Mouse (Mus musculus): ENCODE measurements around the gene Hcrt. TPM values are rescaled to one million over a fixed set of nuclear protein-coding genes. Genes with fewer than 3 reads are reported as not detected.

Hcrt gene
- polyA plus RNA-seq, 1 experiment from 2014 or later = not detected

DNA sequence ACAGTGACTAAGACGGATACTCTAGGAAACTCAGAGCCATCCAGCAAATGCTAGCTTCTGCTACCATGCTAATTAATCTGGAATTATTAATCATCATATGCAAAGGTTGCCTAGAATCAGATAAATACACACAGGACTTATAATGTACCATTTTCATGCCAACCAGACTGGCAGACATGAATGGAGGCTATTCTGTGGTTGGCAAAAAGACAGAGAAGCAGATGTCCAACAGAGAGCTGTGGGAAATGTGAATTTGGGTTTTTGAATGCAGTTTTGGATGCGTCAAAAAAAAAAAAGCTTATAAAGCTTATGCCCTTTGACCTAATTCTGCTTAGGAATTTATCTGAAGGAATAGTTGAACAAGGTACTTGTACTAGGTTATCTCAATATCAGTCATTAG, 23.0 kb upstream of the Hcrt start:
- WGBS = 93% methylated on average over 2 of the region's 2 CpGs
- ATAC-seq (replicated peaks; ENCODE audit: low FRiP score) = no peak
- H3K27me3 ChIP-seq = no peaks in the 10 kb centered on the region
- no peak overlapping the region for H3K9ac ChIP-seq
- no peak overlapping the region for H3K27ac ChIP-seq
- H3K4me2 ChIP-seq = no peak overlapping the region
- peaks cover 7% of the 10 kb centered on the region for H3K4me1 ChIP-seq
- H3K4me3 ChIP-seq (replicated peaks) = no peak overlapping the region
- peaks cover 80% of the 10 kb centered on the region for H3K36me3 ChIP-seq
- H3K9me3 ChIP-seq (replicated peaks) = no peaks in the 10 kb centered on the region

- peaks cover 65% of the 10 kb centered on the region for H3K36me3 ChIP-seq
- H3K4me3 ChIP-seq (replicated peaks) = no peak overlapping the region
- no peak overlapping the region for H3K9ac ChIP-seq
- H3K27me3 ChIP-seq = no peaks in the 10 kb centered on the region
- no peak overlapping the region for H3K27ac ChIP-seq
- H3K4me2 ChIP-seq = no peak overlapping the region
- peaks cover 7% of the 10 kb centered on the region for H3K4me1 ChIP-seq
- 89% methylated on average over 8 of the region's 8 CpGs for WGBS
- no peak for ATAC-seq (replicated peaks; ENCODE audit: low FRiP score)
- H3K9me3 ChIP-seq (replicated peaks) = no peaks in the 10 kb centered on the region
Observed at GRCm38 (mm10) chr11:100784286-100784685, 21.6 kb upstream of the Hcrt start.

DNA sequence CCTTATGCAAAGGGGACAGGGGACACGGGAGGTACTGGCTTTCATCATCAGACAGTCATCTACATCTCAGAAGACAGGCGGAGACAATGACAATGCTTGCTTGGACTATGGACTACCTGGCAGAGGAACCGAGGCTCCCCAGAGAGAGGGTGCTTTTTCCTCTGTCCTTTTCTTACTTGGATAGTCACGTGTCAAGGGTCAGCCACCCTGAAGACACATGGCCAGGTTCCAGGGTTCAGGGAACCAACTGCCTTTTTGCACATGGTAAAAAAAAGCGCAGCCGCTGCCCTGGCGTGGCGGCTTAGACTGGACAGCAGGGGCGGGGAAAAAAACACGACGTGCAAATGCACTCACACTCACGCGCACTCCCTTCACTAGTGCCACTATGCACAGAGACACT, 19.8 kb upstream of the Hcrt start:
- H3K4me1 ChIP-seq = peaks cover 7% of the 10 kb centered on the region
- peaks cover 48% of the 10 kb centered on the region for H3K36me3 ChIP-seq
- H3K9ac ChIP-seq = no peak overlapping the region
- no peaks in the 10 kb centered on the region for H3K9me3 ChIP-seq (replicated peaks)
- no peak overlapping the region for H3K27ac ChIP-seq
- no peak for ATAC-seq (replicated peaks; ENCODE audit: low FRiP score)
- H3K27me3 ChIP-seq = no peaks in the 10 kb centered on the region
- H3K4me2 ChIP-seq = no peak overlapping the region
- WGBS = 88% methylated on average over 13 of the region's 13 CpGs
- no peak overlapping the region for H3K4me3 ChIP-seq (replicated peaks)

GRCm38 (mm10) chr11:100781763-100782475, 19.2 kb upstream of the Hcrt start:
- Histone ChIP-seq H3K9ac (no peak overlapping the region), H3K9me3 (replicated peaks) (no peaks in the 10 kb centered on the region), H3K4me3 (replicated peaks) (no peak overlapping the region), H3K36me3 (peaks cover 45% of the 10 kb centered on the region), H3K4me2 (no peak overlapping the region), H3K27me3 (no peaks in the 10 kb centered on the region), H3K27ac (no peak overlapping the region), H3K4me1 (peaks cover 7% of the 10 kb centered on the region)
- no peak for ATAC-seq (replicated peaks; ENCODE audit: low FRiP score)
- 89% methylated on average over 15 of the region's 15 CpGs for WGBS

DNA sequence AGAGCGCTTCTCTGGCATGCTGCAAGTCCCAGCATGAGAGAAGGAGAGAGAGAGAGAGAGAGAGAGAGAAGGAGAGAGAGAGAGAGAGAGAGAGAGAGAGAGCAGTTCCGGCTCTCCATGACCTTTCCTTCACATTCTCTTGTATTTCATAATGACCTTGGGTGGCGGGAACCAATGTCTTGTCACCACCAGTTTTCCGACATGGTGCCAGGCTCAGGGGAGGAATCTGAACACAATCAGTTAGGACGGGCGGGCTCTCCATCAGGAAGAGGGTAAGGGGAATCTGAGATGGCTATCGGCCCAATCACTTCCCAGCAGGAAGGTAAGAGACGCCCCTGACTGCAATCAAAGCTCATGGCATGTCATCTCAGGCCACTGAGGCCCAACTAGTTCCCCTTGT, 17.5 kb upstream of the Hcrt start:
- no peaks in the 10 kb centered on the region for H3K27me3 ChIP-seq
- no peak overlapping the region for H3K27ac ChIP-seq
- no peak for ATAC-seq (replicated peaks; ENCODE audit: low FRiP score)
- H3K4me3 ChIP-seq (replicated peaks) = no peak overlapping the region
- H3K9me3 ChIP-seq (replicated peaks) = no peaks in the 10 kb centered on the region
- H3K4me2 ChIP-seq = no peak overlapping the region
- no peak overlapping the region for H3K9ac ChIP-seq
- no peaks in the 10 kb centered on the region for H3K4me1 ChIP-seq
- H3K36me3 ChIP-seq = peaks cover 33% of the 10 kb centered on the region
- WGBS = 76% methylated on average over 8 of the region's 8 CpGs

GRCm38 (mm10) chr11:100778069-100778468, 15.3 kb upstream of the Hcrt start:
- no peak overlapping the region for H3K9ac ChIP-seq
- H3K27ac ChIP-seq = no peak overlapping the region
- H3K9me3 ChIP-seq (replicated peaks) = no peaks in the 10 kb centered on the region
- ATAC-seq (replicated peaks; ENCODE audit: low FRiP score) = no peak
- no peaks in the 10 kb centered on the region for H3K27me3 ChIP-seq
- H3K4me2 ChIP-seq = no peak overlapping the region
- 76% methylated on average over 3 of the region's 3 CpGs for WGBS
- H3K4me3 ChIP-seq (replicated peaks) = no peak overlapping the region
- peaks cover 19% of the 10 kb centered on the region for H3K36me3 ChIP-seq
- no peaks in the 10 kb centered on the region for H3K4me1 ChIP-seq

GRCm38 (mm10) chr11:100775921-100776320, 13.2 kb upstream of the Hcrt start:
- H3K4me3 ChIP-seq (replicated peaks) = no peak overlapping the region
- no peak for ATAC-seq (replicated peaks; ENCODE audit: low FRiP score)
- no peaks in the 10 kb centered on the region; the same call in 1 of the 2 replicates for H3K36me3 ChIP-seq
- H3K9ac ChIP-seq = no peak overlapping the region
- no peaks in the 10 kb centered on the region for H3K4me1 ChIP-seq
- H3K4me2 ChIP-seq = no peak overlapping the region
- H3K27me3 ChIP-seq = no peaks in the 10 kb centered on the region
- H3K27ac ChIP-seq = no peak overlapping the region
- WGBS = 84% methylated on average over 10 of the region's 10 CpGs
- H3K9me3 ChIP-seq (replicated peaks) = no peaks in the 10 kb centered on the region

DNA sequence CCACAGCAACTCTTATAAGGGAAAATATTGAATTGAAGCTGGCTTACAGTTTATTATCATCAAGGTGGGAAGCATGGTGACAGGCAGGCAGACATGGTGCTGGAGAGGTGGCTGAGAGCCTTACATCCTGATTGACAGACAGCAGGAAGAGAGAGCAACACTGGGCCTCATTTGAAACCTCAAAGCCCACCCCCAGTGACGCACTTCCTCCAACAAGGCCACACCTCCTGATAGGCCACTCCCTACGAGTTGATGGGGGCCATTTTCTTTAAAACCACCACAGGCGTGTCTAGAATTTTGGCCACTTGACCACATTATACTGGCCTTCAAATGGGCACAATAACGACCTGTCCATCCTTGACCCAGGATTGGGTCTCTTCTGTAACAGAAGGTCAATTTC, 11.5 kb upstream of the Hcrt start:
- H3K9ac ChIP-seq = no peak overlapping the region
- 87% methylated on average over 4 of the region's 4 CpGs for WGBS
- no peaks in the 10 kb centered on the region; the same call in 1 of the 2 replicates for H3K36me3 ChIP-seq
- H3K9me3 ChIP-seq (replicated peaks) = no peaks in the 10 kb centered on the region
- ATAC-seq (replicated peaks; ENCODE audit: low FRiP score) = no peak
- H3K4me2 ChIP-seq = no peak overlapping the region
- no peak overlapping the region for H3K27ac ChIP-seq
- H3K27me3 ChIP-seq = no peaks in the 10 kb centered on the region
- H3K4me1 ChIP-seq = peaks cover 7% of the 10 kb centered on the region
- H3K4me3 ChIP-seq (replicated peaks) = no peak overlapping the region

DNA sequence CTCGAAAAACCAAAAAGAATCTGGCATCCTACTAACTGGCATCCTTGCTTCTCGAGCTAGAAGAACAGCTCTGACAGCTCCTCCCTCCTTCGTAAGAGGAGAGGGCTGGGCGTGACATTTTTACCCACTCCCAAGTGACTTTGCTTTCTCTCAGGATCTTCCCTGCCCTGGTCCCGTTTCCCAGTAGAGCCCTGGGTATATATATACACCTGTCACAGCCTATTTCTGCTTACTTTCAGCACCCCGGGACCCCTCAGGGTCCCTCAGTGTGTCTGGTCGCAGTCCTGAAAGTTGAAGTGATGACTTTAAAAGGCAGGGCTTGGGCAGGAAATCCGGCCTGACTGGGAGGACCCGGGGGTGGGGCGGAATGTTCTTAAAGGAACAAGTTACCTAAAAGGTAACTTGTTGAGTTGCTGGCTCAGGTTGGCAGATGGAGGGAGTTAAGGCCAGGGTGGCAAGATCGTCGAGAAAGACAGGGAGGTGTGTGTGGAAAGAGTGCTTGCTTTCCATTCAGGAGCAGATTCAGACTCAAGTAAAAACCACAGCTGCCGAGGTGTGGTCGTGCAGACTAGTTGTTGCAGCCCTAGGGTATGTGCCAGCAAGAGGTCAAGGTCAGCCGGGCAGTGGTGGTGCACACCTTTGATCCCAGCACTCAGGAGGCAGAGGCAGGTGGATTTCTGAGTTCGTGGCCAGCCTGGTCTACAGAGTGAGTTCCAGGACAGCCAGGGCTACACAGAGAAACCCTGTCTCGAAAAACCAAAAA, 8.1 kb upstream of the Hcrt start, which contains the start of gene Ghdc:
Gene Ghdc (minus strand): TSS at position 312 of the 763 bp plus-strand sequence.
- 18% methylated on average over 17 of the region's 17 CpGs for WGBS
- peak within 1 kb of the TSS; percentile 63 for H3K9ac ChIP-seq
- no peaks in the 10 kb centered on the region for H3K27me3 ChIP-seq
- no peaks in the 10 kb centered on the region for H3K36me3 ChIP-seq
- peak within 1 kb of the TSS; percentile 67 for H3K4me2 ChIP-seq
- H3K4me3 ChIP-seq (replicated peaks) = peak within 1 kb of the TSS; percentile 65
- H3K9me3 ChIP-seq (replicated peaks) = no peaks in the 10 kb centered on the region
- H3K27ac ChIP-seq = peak within 1 kb of the TSS; percentile 45
- peaks cover 7% of the 10 kb centered on the region for H3K4me1 ChIP-seq
- peak; percentile 79 for ATAC-seq (replicated peaks; ENCODE audit: low FRiP score)

GRCm38 (mm10) chr11:100769980-100770379, 7.2 kb upstream of the Hcrt start:
- WGBS = 52% methylated on average over 6 of the region's 6 CpGs
- peak overlapping the region; percentile 63 for H3K9ac ChIP-seq
- H3K4me2 ChIP-seq = peak overlapping the region; percentile 67
- no peaks in the 10 kb centered on the region for H3K27me3 ChIP-seq
- H3K4me1 ChIP-seq = peaks cover 7% of the 10 kb centered on the region
- H3K27ac ChIP-seq = peak overlapping the region; percentile 33; the same call in 1 of the 2 replicates
- peak overlapping the region; percentile 65 for H3K4me3 ChIP-seq (replicated peaks)
- no peak for ATAC-seq (replicated peaks; ENCODE audit: low FRiP score)
- H3K36me3 ChIP-seq = no peaks in the 10 kb centered on the region
- H3K9me3 ChIP-seq (replicated peaks) = no peaks in the 10 kb centered on the region

DNA sequence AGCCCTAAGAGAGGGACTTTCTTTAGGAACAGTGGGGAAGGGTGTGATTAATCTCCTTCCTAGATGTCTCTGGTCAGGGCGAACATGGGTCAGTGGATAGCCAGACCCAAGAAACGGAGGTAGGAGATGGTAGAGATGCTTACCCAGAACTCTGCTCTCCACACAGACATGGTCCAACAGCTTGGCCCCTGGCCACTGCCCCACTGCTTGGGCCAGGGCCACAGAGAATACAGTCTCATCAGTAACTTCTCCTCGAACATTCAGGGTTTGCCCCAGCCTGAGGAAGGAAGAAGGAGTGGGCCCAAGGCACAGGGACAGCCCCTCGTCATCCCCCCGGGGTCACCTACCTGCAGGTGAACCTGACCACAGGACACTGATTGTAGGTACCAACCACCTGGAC, 5.1 kb upstream of the Hcrt start:
- peaks cover 2% of the 10 kb centered on the region; the same call in 1 of the 2 replicates for H3K27me3 ChIP-seq
- 85% methylated on average over 5 of the region's 5 CpGs for WGBS
- no peak overlapping the region for H3K4me2 ChIP-seq
- no peak overlapping the region for H3K27ac ChIP-seq
- H3K4me3 ChIP-seq (replicated peaks) = no peak overlapping the region
- no peaks in the 10 kb centered on the region for H3K9me3 ChIP-seq (replicated peaks)
- H3K4me1 ChIP-seq = peaks cover 7% of the 10 kb centered on the region
- no peak for ATAC-seq (replicated peaks; ENCODE audit: low FRiP score)
- H3K9ac ChIP-seq = no peak overlapping the region
- no peaks in the 10 kb centered on the region for H3K36me3 ChIP-seq

DNA sequence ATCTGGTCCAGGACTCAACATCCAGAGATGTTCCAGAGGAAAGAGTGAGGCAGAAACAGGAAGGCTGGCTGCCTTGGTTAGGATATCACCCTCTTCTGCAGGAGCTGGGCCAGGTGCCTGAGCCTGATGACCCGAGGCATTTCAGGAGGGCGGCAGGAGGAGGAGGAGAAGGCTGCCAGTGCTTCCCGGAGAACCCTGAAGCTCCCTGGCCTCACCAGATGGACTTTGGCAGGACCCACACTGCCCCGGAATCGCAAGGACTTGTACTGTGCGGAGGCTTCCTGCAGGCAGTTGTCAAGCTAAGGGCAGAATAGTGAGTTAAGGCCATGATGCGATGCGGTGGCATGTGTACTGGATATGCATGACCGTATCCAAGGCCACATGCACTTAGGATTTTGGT, 4.0 kb upstream of the Hcrt start:
- Histone ChIP-seq H3K4me2 (no peak overlapping the region), H3K4me1 (peaks cover 11% of the 10 kb centered on the region), H3K9me3 (replicated peaks) (no peaks in the 10 kb centered on the region), H3K4me3 (replicated peaks) (no peak overlapping the region), H3K27me3 (peaks cover 14% of the 10 kb centered on the region), H3K9ac (no peak overlapping the region), H3K36me3 (no peaks in the 10 kb centered on the region), H3K27ac (no peak overlapping the region)
- WGBS = 79% methylated on average over 9 of the region's 9 CpGs
- no peak for ATAC-seq (replicated peaks; ENCODE audit: low FRiP score)
